Mouse (Mus musculus) stomach, embryonic 16.5 days (tissue): ENCODE results near the gene AA986860. TPM values are rescaled to one million over a fixed set of nuclear protein-coding genes. Genes with fewer than 3 reads are reported as not detected.
A peak's percentile ranks its signal among the peaks of the same experiment; 100 is the strongest.

Experiments
- ATAC-seq: fragments of 200-750 bp; cut with Nextera tagmentation; 2 replicates; pipeline ENCODE4 v1.8.0; 2017; ENCODE audit warnings: moderate number of reproducible peaks, moderate TSS enrichment; ENCODE audit not compliant: insufficient read depth, low FRiP score
- H3K27ac ChIP-seq: fragments of 300-500 bp; sonication (generic); 2 replicates; pipeline ENCODE4 v1.5.1; 2014; ENCODE audit warnings: low read length
- H3K27me3 ChIP-seq: fragments of 300-500 bp; sonication (generic); 2 replicates; pipeline ENCODE4 v1.6.1; 2014; ENCODE audit warnings: low read length, control low read depth, mixed read lengths; ENCODE audit not compliant: control insufficient read depth, insufficient read depth
- H3K36me3 ChIP-seq: fragments of 300-500 bp; sonication (generic); 2 replicates; pipeline ENCODE4 v1.6.1; 2014; ENCODE audit warnings: low read length; ENCODE audit not compliant: control insufficient read depth, insufficient read depth
- H3K4me1 ChIP-seq: fragments of 300-500 bp; sonication (generic); 2 replicates; pipeline ENCODE4 v1.6.1; 2014; ENCODE audit warnings: low read length, control low read depth, mixed read lengths; ENCODE audit not compliant: control insufficient read depth, insufficient read depth
- H3K4me2 ChIP-seq: fragments of 300-500 bp; sonication (generic); 2 replicates; pipeline ENCODE4 v1.6.1; 2014; ENCODE audit warnings: low read depth, low read length, mixed read lengths
- H3K4me3 ChIP-seq: fragments of 300-500 bp; sonication (generic); replicated peaks from 2 replicates; pipeline ENCODE4 v1.5.1; 2014; ENCODE audit warnings: mild to moderate bottlenecking, low read length
- H3K9ac ChIP-seq: fragments of 300-500 bp; sonication (generic); 2 replicates; pipeline ENCODE4 v1.6.1; 2014; ENCODE audit warnings: low read length
- H3K9me3 ChIP-seq: fragments of 300-500 bp; sonication (generic); replicated peaks from 2 replicates; pipeline ENCODE4 v1.6.1; 2016; ENCODE audit warnings: low read length, control low read depth; ENCODE audit not compliant: control insufficient read depth
- WGBS: fragments of 180-500 bp; shearing (Covaris S2); extraction: QIAGEN DNeasy Blood & Tissue Kit; methylation state at CpG from one replicate; pipeline ENCODE4 v1.1.7; 2014; 5-methylcytosine and 5-hydroxymethylcytosine counted together
- polyA plus RNA-seq: library from polyadenylated mRNA; unstranded; fragments of >200 nt; fragmentation: Nextera tagmentation; extraction: Ambion mirVana; gene quantifications from 2 replicates; pipeline ENCODE4 v1.2.1, GENCODE M21; 2015

AA986860 gene
- polyA plus RNA-seq, 1 experiment from 2014 or later, result 44.2 TPM

DNA sequence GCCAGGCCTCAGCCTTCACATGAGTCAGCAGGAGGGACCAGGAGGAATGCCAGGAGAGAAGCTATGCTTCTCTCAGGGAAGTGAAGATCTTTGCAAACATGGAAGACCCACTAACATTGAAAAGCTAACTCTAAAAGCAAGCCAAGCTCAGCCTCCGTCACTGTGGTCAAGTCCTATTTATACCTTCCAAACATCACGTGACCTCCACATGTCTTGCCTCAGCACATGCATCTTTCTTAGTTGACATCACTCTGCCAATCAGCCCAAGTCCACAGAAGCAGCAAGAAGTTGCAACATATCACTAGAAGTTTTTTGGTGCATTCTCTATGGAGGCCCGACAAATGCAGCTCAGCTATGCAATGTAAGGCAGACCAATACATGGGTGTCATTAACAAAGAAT is 48.1 kb downstream of the AA986860 start:
- Histone ChIP-seq H3K27me3 (no peaks in the 10 kb centered on the region), H3K9ac (no peak overlapping the region), H3K9me3 (no peaks in the 10 kb centered on the region), H3K4me2 (no peak overlapping the region), H3K36me3 (no peaks in the 10 kb centered on the region), H3K4me3 (no peak overlapping the region), H3K27ac (no peak overlapping the region), H3K4me1 (no peaks in the 10 kb centered on the region)
- 89% methylated on average over 3 of the region's 3 CpGs for WGBS
- no peak for ATAC-seq

GRCm38 (mm10) chr1:130784054-130784453 is 52.3 kb downstream of the AA986860 start:
- H3K4me1 ChIP-seq, result no peaks in the 10 kb centered on the region
- H3K36me3 ChIP-seq, result no peaks in the 10 kb centered on the region
- no peak overlapping the region for H3K9ac ChIP-seq
- no peaks in the 10 kb centered on the region for H3K27me3 ChIP-seq
- no peaks in the 10 kb centered on the region for H3K9me3 ChIP-seq
- no peak for ATAC-seq
- 12% methylated on average over 4 of the region's 4 CpGs for WGBS
- no peak overlapping the region for H3K4me2 ChIP-seq
- H3K4me3 ChIP-seq, result no peak overlapping the region
- H3K27ac ChIP-seq, result no peak overlapping the region

GRCm38 (mm10) chr1:130787001-130787400 is 55.2 kb downstream of the AA986860 start:
- Histone ChIP-seq H3K27ac (no peak overlapping the region), H3K4me3 (no peak overlapping the region), H3K36me3 (no peaks in the 10 kb centered on the region), H3K9me3 (no peaks in the 10 kb centered on the region), H3K9ac (no peak overlapping the region), H3K4me2 (no peak overlapping the region), H3K27me3 (no peaks in the 10 kb centered on the region), H3K4me1 (no peaks in the 10 kb centered on the region)
- WGBS, result 44% methylated on average over 4 of the region's 4 CpGs
- 0 out of 2 replicates have a peak, but pooled peaks have one; percentile 37 for ATAC-seq

- Histone ChIP-seq H3K9ac (no peak overlapping the region), H3K27me3 (no peaks in the 10 kb centered on the region), H3K4me2 (no peak overlapping the region), H3K4me1 (no peaks in the 10 kb centered on the region), H3K27ac (no peak overlapping the region), H3K9me3 (no peaks in the 10 kb centered on the region), H3K36me3 (no peaks in the 10 kb centered on the region), H3K4me3 (no peak overlapping the region)
- peak; percentile 40; the same call in 1 of the 2 replicates for ATAC-seq
- WGBS, result 62% methylated on average over 3 of the region's 3 CpGs
Observed at GRCm38 (mm10) chr1:130789512-130790451, 58.0 kb downstream of the AA986860 start.

Other genes with a start within 250 kb of the AA986860 start
- 0.17 TPM in 1 of 2 replicates, not detected in the other for gene Zp3r, start 102.4 kb upstream of the AA986860 start, polyA plus RNA-seq
- gene C4bp, start 70.3 kb upstream of the AA986860 start, polyA plus RNA-seq, result 0.45 and 0.81 TPM in 2 replicates
- 0.09 TPM in 1 of 2 replicates, not detected in the other for gene Gm29427, start 16.2 kb upstream of the AA986860 start, polyA plus RNA-seq
- 14.9 and 15.8 TPM in 2 replicates for gene Yod1, start 14.6 kb upstream of the AA986860 start, polyA plus RNA-seq
- gene Pfkfb2, start 2.7 kb upstream of the AA986860 start, polyA plus RNA-seq, result 11.3 and 11.6 TPM in 2 replicates
- 0.42 and 0.56 TPM in 2 replicates for gene Fcamr, start 68.9 kb downstream of the AA986860 start, polyA plus RNA-seq
- 0.34 and 0.70 TPM in 2 replicates for gene Pigr, start 94.7 kb downstream of the AA986860 start, polyA plus RNA-seq
- 0.40 TPM in 1 of 2 replicates, not detected in the other for gene Fcmr, start 133.7 kb downstream of the AA986860 start, polyA plus RNA-seq
- gene Il24, start 155.5 kb downstream of the AA986860 start, polyA plus RNA-seq, result not detected in 2 replicates
- not detected in 2 replicates for gene Il20, start 179.5 kb downstream of the AA986860 start, polyA plus RNA-seq
- gene Il19, start 208.1 kb downstream of the AA986860 start, polyA plus RNA-seq, result not detected in 2 replicates